Mouse (Mus musculus): ENCODE measurements around the gene Olfr914.

Gene Olfr914

DNA sequence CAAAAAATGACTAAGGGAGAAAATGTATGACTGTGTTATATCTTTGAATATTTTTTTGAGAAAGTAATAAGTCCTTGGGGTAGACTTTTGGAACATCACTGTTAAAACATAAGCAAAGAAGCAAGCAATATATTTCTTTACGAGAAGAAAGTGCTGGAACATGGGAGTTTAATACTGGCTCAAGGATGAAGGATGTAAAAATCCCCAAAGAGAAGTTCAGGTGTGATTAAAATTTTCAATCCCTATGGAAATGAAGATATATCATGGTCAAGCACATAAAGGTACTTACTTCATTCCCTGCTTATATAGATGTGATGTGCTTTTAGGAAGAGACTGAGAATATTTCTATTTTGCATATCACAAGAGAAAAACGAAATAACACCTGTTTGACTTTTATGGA is at the start of gene Olfr914:
Gene Olfr914 (plus strand): TSS at position 301 of the 400 bp plus-strand sequence.
- no peak for DNase-seq

DNA sequence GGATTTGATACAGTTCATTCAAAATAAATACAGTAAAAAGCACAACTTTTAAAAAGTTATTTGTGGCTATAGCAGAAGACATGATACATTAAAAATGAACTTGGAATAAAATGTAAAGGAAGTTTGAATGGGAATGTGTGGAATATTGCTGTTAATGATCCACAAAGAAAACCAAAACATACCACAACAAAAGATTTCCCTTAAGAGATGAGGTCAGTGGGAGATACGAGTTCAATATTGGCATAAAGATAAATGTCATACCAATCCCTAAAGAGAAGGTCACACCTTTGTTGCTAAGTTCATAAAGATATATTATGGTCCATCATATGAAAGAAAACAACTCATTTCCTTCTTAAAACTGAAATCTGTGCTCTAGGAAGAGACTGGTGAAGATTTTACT is 25.0 kb upstream of the Olfr914 start, which contains the start of gene Olfr912:
Gene Olfr912 (plus strand): TSS at position 301 of the 400 bp plus-strand sequence.
- no peak for DNase-seq

DNA sequence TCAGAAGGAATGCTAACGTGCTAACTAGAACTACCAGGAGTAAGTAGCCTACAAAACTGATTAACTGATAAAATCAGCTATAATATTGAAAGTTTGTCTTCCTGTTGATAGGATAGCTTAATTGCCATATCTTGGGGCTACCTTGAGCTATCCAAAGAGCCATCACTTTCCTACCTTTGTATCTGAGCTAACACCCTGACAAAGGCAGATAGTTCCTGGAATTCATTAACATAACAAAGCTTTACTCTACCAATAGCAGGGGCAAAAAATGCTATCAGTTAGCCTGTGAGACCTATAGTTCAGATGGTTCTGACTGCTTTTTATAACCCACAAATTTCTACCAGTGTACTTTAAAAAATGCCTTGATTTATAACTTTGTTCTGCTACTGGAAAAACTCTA is 13.8 kb upstream of the Olfr914 start:
- no peak for DNase-seq

DNA sequence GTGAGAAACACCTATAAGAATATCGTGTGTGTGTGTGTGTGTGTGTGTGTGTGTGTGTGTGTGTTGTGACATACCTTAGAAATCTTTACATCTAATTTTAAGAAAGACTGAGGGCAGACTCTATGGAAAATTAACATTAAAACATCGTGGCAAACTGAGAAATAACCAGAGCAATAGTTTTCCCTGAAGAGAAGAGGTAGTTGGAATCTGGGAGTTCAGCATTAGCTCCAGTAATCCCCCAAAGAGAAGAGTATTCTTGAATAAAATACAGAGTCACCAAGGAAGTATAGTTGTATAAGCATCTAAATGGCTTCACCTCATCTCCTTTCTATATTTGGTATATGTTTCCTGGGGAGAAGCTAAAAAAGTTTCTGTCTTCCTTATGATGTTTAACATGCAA is 12.4 kb upstream of the Olfr914 start, which contains the start of gene Olfr913:
Gene Olfr913 (plus strand): TSS at position 301 of the 400 bp plus-strand sequence.
- no peak for DNase-seq

DNA sequence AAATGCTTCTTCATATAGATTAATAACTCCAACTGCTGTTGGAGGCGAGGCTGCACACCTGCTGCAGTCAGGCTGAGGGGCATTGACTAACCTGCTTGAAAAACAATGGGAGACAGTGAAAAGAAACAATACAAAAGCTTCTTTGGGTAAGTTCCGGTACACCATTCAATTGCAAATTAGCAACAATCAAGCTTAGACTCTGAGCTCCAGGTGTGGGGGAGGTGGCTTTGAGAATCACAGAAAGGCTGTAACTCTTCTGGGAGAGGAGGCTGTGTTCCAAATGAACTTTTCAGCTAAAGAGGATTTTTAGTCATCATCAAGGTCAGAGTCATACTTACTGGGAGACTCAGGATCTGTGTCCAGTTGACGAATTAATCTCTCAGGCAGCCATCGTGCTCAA is 27.5 kb downstream of the Olfr914 start:
- DNase-seq, result no peak

DNA sequence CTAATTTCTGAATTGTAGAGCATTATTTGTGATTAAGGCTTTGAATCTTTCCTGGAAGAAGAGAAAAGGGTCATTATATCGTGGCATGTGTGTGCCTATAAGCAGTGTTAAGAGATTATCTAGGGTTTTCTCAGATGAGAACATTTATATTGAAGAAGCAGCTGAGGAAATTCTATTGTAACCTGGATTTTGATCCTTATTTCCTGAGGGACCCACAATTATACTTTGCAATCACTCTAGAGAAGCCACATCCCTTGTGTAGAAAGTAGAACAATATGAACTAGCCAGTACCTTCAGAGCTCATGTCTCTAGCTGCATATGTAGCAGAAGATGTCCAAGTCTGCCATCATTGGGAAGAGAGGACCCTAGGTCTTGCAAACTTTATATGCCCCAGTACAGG is 54.9 kb downstream of the Olfr914 start, which contains the start of gene Olfr916:
Gene Olfr916 (minus strand): TSS at position 101 of the 400 bp plus-strand sequence.
- no peak for DNase-seq

All from kidney, postnatal 14 days (tissue).